In genomic region chr19:47374440-47374839, GRCm38 (mm10) we compare ENCODE assay signal across 9 mouse cellular contexts.
DNase-seq lines count a peak whose midpoint lies in the region; ATAC-seq and TF ChIP-seq lines count a peak whose summit lies in the region.
"Had no signal": no experiment of that assay in that cellular context is flagged by ENCODE, and none has a peak within 500 bp of the region (broad histone marks: within the 10 kb centered on the region; RNA-seq: fewer than 3 reads in every experiment).

No protein-coding gene starts in this region.

- intact Hi-C loops in heart, adult 2 months (cut with DNase I): no loop called here
- intact Hi-C loops in heart, postnatal 25 days (cut with DNase I): no loop called here

- dilution Hi-C loops in CH12.LX (cut with MboI; ENCODE audit: extremely low pct_ligation_motif_present, extremely low pct_unique_long_range_greater_than_20kb, low sequenced_read_pairs): no loop called here

- in situ Hi-C loops in CH12.LX (cut with MboI; ENCODE audit: low pct_ligation_motif_present, low pct_unique_long_range_greater_than_20kb, low sequenced_read_pairs): loop anchor here (25.0 kb wide), 1 partner anchor 488 kb away; the partner anchor contains the start of genes Gsto1 and Gsto2

- 45% methylated on average over 4 of the region's 4 CpGs for WGBS in heart, adult 2 months
- WGBS in forebrain, embryonic 14.5 days: 28% methylated on average over 4 of the region's 4 CpGs
- 54% methylated on average over 4 of the region's 4 CpGs for WGBS in kidney, postnatal 0 days

- H3K4me2 ChIP-seq in CH12.LX (ENCODE audit: insufficient read depth, low read depth, poor library complexity, severe bottlenecking): no peak overlapping the region
- H3K4me2 ChIP-seq in forebrain, embryonic 14.5 days (ENCODE audit: low read length): no peak overlapping the region
- no peak overlapping the region for H3K4me2 ChIP-seq in kidney, postnatal 0 days (ENCODE audit: low read length)
- H3K4me2 ChIP-seq: limb, embryonic 13.5 days had no signal

- TF ChIP-seq RAD21 in CH12.LX (IDR thresholded peaks at IDR 0.05; ENCODE audit: low read depth, low read length): peak; percentile 25

- no peak for TF ChIP-seq POLR2A in heart, adult 2 months (IDR thresholded peaks at IDR 0.05; ENCODE audit: insufficient read depth, low read depth, low read length)
- no peak for TF ChIP-seq POLR2A in CH12.LX (IDR thresholded peaks at IDR 0.05; ENCODE audit: low read depth, low read length)
- no peak for TF ChIP-seq POLR2A in bone marrow macrophage, adult 2 months (IDR thresholded peaks at IDR 0.05; ENCODE audit: borderline replicate concordance, low read depth, low read length)

- no peak overlapping the region for H3K9ac ChIP-seq in heart, adult 2 months (ENCODE audit: low read depth, low read length)
- no peak overlapping the region for H3K9ac ChIP-seq in CH12.LX (ENCODE audit: insufficient read depth, low read depth)
- H3K9ac ChIP-seq in forebrain, embryonic 14.5 days (ENCODE audit: low read length): no peak overlapping the region
- no peak overlapping the region for H3K9ac ChIP-seq in kidney, postnatal 0 days (ENCODE audit: low read depth, low read length)
- H3K9ac ChIP-seq: limb, embryonic 13.5 days had no signal

- H3K4me1 ChIP-seq in heart, adult 2 months (ENCODE audit: control insufficient read depth, insufficient read depth, low read length): peaks cover 4% of the 10 kb centered on the region
- H3K4me1 ChIP-seq in CH12.LX (ENCODE audit: control insufficient read depth in 1 of 2, insufficient read depth in 2 of 2): no peaks in the 10 kb centered on the region
- H3K4me1 ChIP-seq in bone marrow macrophage, adult 2 months (ENCODE audit: control insufficient read depth, insufficient read depth, low read length): no peaks in the 10 kb centered on the region
- H3K4me1 ChIP-seq in forebrain, embryonic 14.5 days (ENCODE audit: control insufficient read depth, insufficient read depth, low read length): no peaks in the 10 kb centered on the region
- H3K4me1 ChIP-seq in kidney, postnatal 0 days (replicated peaks; ENCODE audit: insufficient read depth, low read length): 0 out of 2 replicates have a peak, but pooled peaks cover 3% of the 10 kb centered on the region

- no peaks in the 10 kb centered on the region for H3K36me3 ChIP-seq in heart, adult 2 months (ENCODE audit: control insufficient read depth, insufficient read depth, low read length)
- peaks cover 0 to 33% of the 10 kb centered on the region in 2 experiments for H3K36me3 ChIP-seq in CH12.LX (replicated peaks in 1 of 2; ENCODE audit: control insufficient read depth in 1 of 2, insufficient read depth in 1 of 2, low read length in 1 of 2)
- no peaks in the 10 kb centered on the region for H3K36me3 ChIP-seq in forebrain, embryonic 14.5 days (ENCODE audit: control insufficient read depth, insufficient read depth, low read length)
- H3K36me3 ChIP-seq in kidney, postnatal 0 days (ENCODE audit: insufficient read depth, low read length): no peaks in the 10 kb centered on the region
- H3K36me3 ChIP-seq: limb, embryonic 13.5 days had no signal

- peaks cover 11% of the 10 kb centered on the region for H3K9me3 ChIP-seq in CH12.LX (replicated peaks; ENCODE audit: low read length)
- no peaks in the 10 kb centered on the region for H3K9me3 ChIP-seq in forebrain, embryonic 14.5 days (replicated peaks; ENCODE audit: control insufficient read depth, low read length)
- H3K9me3 ChIP-seq in kidney, postnatal 0 days (replicated peaks; ENCODE audit: low read length): no peaks in the 10 kb centered on the region

- TF ChIP-seq EP300 in heart, adult 2 months (IDR thresholded peaks at IDR 0.05; ENCODE audit: insufficient read depth, low read depth, low read length): no peak
- TF ChIP-seq EP300 in CH12.LX (IDR thresholded peaks at IDR 0.05; ENCODE audit: low read length): no peak

- peak; percentile 86 for TF ChIP-seq CTCF in heart, adult 2 months (IDR thresholded peaks at IDR 0.05)
- TF ChIP-seq CTCF in CH12.LX (conservative IDR thresholded peaks at IDR 0.05 in 1 of 2, IDR thresholded peaks at IDR 0.05 in 1 of 2; ENCODE audit: low read depth in 2 of 2, low read length in 2 of 2): peak; percentile 60 to 78
- TF ChIP-seq CTCF in bone marrow macrophage, adult 2 months (IDR thresholded peaks at IDR 0.05; ENCODE audit: low read depth, low read length): peak; percentile 89
- peak; percentile 84 for TF ChIP-seq CTCF in kidney, postnatal 0 days (IDR thresholded peaks at IDR 0.05; ENCODE audit: low read depth)

- H3K27ac ChIP-seq in heart, adult 2 months: no peak overlapping the region
- H3K27ac ChIP-seq in CH12.LX (ENCODE audit: insufficient read depth, low read depth): no peak overlapping the region
- no peak overlapping the region for H3K27ac ChIP-seq in bone marrow macrophage, adult 2 months (ENCODE audit: insufficient read depth, low read depth, low read length)
- H3K27ac ChIP-seq in forebrain, embryonic 14.5 days (ENCODE audit: low read depth, low read length): no peak overlapping the region
- H3K27ac ChIP-seq in kidney, postnatal 0 days: no peak overlapping the region
- H3K27ac ChIP-seq: limb, embryonic 13.5 days had no signal

- H3K27me3 ChIP-seq in heart, adult 2 months (ENCODE audit: control insufficient read depth, insufficient read depth, low read length): no peaks in the 10 kb centered on the region
- no peaks in the 10 kb centered on the region for H3K27me3 ChIP-seq in CH12.LX (replicated peaks)
- no peaks in the 10 kb centered on the region for H3K27me3 ChIP-seq in forebrain, embryonic 14.5 days (replicated peaks; ENCODE audit: control insufficient read depth, insufficient read depth, low read length)
- H3K27me3 ChIP-seq in kidney, postnatal 0 days (ENCODE audit: insufficient read depth, low read length): no peaks in the 10 kb centered on the region
- H3K27me3 ChIP-seq: limb, embryonic 13.5 days had no signal

- no peak overlapping the region for H3K4me3 ChIP-seq in heart, adult 2 months
- H3K4me3 ChIP-seq in CH12.LX (replicated peaks in 1 of 3; ENCODE audit: low read depth in 2 of 3, low read length in 2 of 3, poor library complexity in 1 of 3): no peak overlapping the region
- no peak overlapping the region for H3K4me3 ChIP-seq in bone marrow macrophage, adult 2 months (ENCODE audit: insufficient read depth, low read length)
- H3K4me3 ChIP-seq in forebrain, embryonic 14.5 days (ENCODE audit: low read depth, low read length): no peak overlapping the region
- H3K4me3 ChIP-seq in kidney, postnatal 0 days (replicated peaks; ENCODE audit: low read depth, low read length): no peak overlapping the region
- H3K4me3 ChIP-seq: limb, embryonic 13.5 days had no signal

- peak; percentile 72 for ATAC-seq in forebrain, embryonic 14.5 days
- ATAC-seq in kidney, postnatal 0 days (replicated peaks; ENCODE audit: low FRiP score, low read depth): no peak

- H3K79me2 ChIP-seq in heart, adult 2 months (replicated peaks; ENCODE audit: control insufficient read depth, insufficient read depth, low read length): peaks cover 3% of the 10 kb centered on the region
- no peaks in the 10 kb centered on the region for H3K79me2 ChIP-seq in CH12.LX (replicated peaks; ENCODE audit: control insufficient read depth, extremely low read depth, insufficient read depth, poor library complexity, severe bottlenecking)

- peak; percentile 51 to 66 for DNase-seq in heart, adult 2 months
- no peak for DNase-seq in heart, postnatal 25 days (ENCODE audit: low spot score)
- DNase-seq in CH12.LX (ENCODE audit: extremely low read depth): peak; percentile 63
- DNase-seq in forebrain, embryonic 14.5 days (ENCODE audit: low spot score): peak; percentile 66
- DNase-seq in kidney, postnatal 0 days (ENCODE audit: low spot score): peak; percentile 68
- DNase-seq in lung, postnatal 10 days: peak; percentile 79
- peak; percentile 35 for DNase-seq in spleen, adult 12 weeks (ENCODE audit: low spot score)

TF ChIP-seq in CH12.LX, 34 proteins besides CTCF, POLR2A, EP300 and RAD21:
- peak; percentile 45 for TF ChIP-seq SMC3 (IDR thresholded peaks at IDR 0.05; ENCODE audit: low read depth, low read length)
- no peak for TF ChIP-seq ZMIZ1 (IDR thresholded peaks at IDR 0.05; ENCODE audit: low read depth, low read length)
- TF ChIP-seq KAT2A (IDR thresholded peaks at IDR 0.05; ENCODE audit: insufficient replicate concordance, low read length): no peak
- TF ChIP-seq MYC (IDR thresholded peaks at IDR 0.05; ENCODE audit: low read depth, low read length): no peak
- TF ChIP-seq TCF12 (IDR thresholded peaks at IDR 0.05; ENCODE audit: low read depth, low read length): no peak
- no peak for TF ChIP-seq TBP (conservative IDR thresholded peaks at IDR 0.05; ENCODE audit: low read depth, low read length)
